Mouse (Mus musculus) mesoderm, embryonic 11.5 days (tissue): Measurements from ENCODE around the gene Plp1.
A peak's percentile ranks its signal among the peaks of the same experiment; 100 is the strongest.

Source experiments
- DNase-seq: peaks from one replicate; pipeline ENCODE4 v3.0.0-alpha.2; 2012; ENCODE audit warnings: low read depth, low spot score

Gene Plp1

GRCm38 (mm10) chrX:136822371-136822770 lies at the start of gene Plp1:
Gene Plp1 (plus strand): TSS chrX:136822671.
- no peak for DNase-seq

GRCm38 (mm10) chrX:136773035-136773434 lies 49.4 kb upstream of the Plp1 start:
- no peak for DNase-seq

- DNase-seq = no peak
These were observed 44.4 kb upstream of the Plp1 start for GRCm38 (mm10) chrX:136778046-136778445.

GRCm38 (mm10) chrX:136779262-136779661 lies 43.2 kb upstream of the Plp1 start:
- no peak for DNase-seq

GRCm38 (mm10) chrX:136780041-136780440 lies 42.4 kb upstream of the Plp1 start, which contains the start of gene Glra4:
Gene Glra4 (minus strand): TSS chrX:136780141.
- no peak for DNase-seq

GRCm38 (mm10) chrX:136789446-136789845 lies 33.0 kb upstream of the Plp1 start:
- DNase-seq = no peak

- no peak for DNase-seq
These were observed 25.2 kb upstream of the Plp1 start for GRCm38 (mm10) chrX:136797223-136797622.

- DNase-seq = no peak
These were observed 2.7 kb upstream of the Plp1 start for GRCm38 (mm10) chrX:136819752-136820151.

GRCm38 (mm10) chrX:136820250-136820649 lies 2.2 kb upstream of the Plp1 start:
- peak; percentile 66 for DNase-seq

GRCm38 (mm10) chrX:136825016-136825415 lies 2.5 kb downstream of the Plp1 start:
- no peak for DNase-seq

GRCm38 (mm10) chrX:136828610-136829009 lies 6.1 kb downstream of the Plp1 start:
- DNase-seq = peak; percentile 23

- no peak for DNase-seq
These were observed 27.8 kb downstream of the Plp1 start for GRCm38 (mm10) chrX:136850300-136850699.

- DNase-seq = peak; percentile 43
These were observed 45.9 kb downstream of the Plp1 start, which contains the start of gene Rab9b for GRCm38 (mm10) chrX:136868061-136869040. Gene Rab9b (minus strand): TSS chrX:136868755.
